Mouse (Mus musculus) heart, postnatal 25 days (tissue): ENCODE measurements around the gene Ube2s. TPM values are rescaled to one million over a fixed set of nuclear protein-coding genes. Genes with fewer than 3 reads are reported as not detected.

Experiments used
- DNase-seq: peaks from one replicate; pipeline ENCODE4 v3.0.0; 2022; ENCODE audit warnings: low spot score
- intact Hi-C: fragments of 180-260 bp; cut with DNase I; formaldehyde crosslinking; loops from one replicate; pipeline ENCODE4 v1.15.1; 2025
- total RNA-seq, 2 experiments: library from RNA; stranded (reverse); gene quantifications; 2 replicates each; pipeline ENCODE4 v1.2.3; 2021

Gene Ube2s
- total RNA-seq, 2 experiments from 2014 or later: 84.6 to 93.3 TPM

DNA sequence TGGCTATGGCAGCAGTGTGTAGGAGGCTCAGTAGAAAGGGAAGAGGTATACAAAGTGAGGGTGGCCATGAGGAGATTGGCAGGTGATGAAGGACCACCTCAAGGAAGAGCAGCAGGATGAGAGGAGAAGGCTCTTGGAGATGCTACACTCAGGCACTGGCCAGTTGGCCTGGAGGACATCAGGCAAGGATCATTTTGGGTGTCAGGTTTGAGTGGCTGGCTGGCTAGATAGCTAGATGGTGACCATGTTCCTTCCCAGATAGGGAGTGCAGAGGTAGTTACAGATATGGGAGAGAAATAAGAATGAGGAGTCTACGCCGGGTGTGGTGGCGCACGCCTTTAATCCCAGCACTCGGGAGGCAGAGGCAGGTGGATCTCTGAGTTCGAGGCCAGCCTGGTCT is 67.5 kb downstream of the Ube2s start:
- intact Hi-C loops: loop anchor here (5.0 kb wide), 2 partner anchors 58 to 122 kb away; partner anchors contain the start of gene Hspbp1
- DNase-seq: no peak

Other genes starting within 250 kb of the Ube2s start
- gene Ptprh, start 208.5 kb downstream of the Ube2s start, total RNA-seq: not detected
- gene Tmem86b, start 181.2 kb downstream of the Ube2s start, total RNA-seq: 1 to 10 TPM; 4.9 to 6.4 TPM
- 10 to 100 TPM; 74.9 to 76.3 TPM for gene Ppp6r1, start 153.6 kb downstream of the Ube2s start, total RNA-seq
- 10 to 100 TPM; 32.1 to 33.3 TPM for gene Hspbp1, start 127.5 kb downstream of the Ube2s start, total RNA-seq
- 1 to 10 TPM; 1.1 to 1.3 TPM for gene Brsk1, start 122.0 kb downstream of the Ube2s start, total RNA-seq
- under 1 TPM; 0.22 to 0.23 TPM for gene Tmem150b, start 87.3 kb downstream of the Ube2s start, total RNA-seq
- gene Kmt5c, start 72.5 kb downstream of the Ube2s start, total RNA-seq: 10 to 100 TPM; 16.4 to 20.7 TPM
- gene Cox6b2, start 59.5 kb downstream of the Ube2s start, total RNA-seq: 1 to 10 TPM; 1.5 to 1.7 TPM
- gene Fam71e2, start 41.3 kb downstream of the Ube2s start, total RNA-seq: not detected
- gene Il11, start 29.7 kb downstream of the Ube2s start, total RNA-seq: under 1 TPM in 1 of 2 experiments, not detected in 1; 0.26 TPM
- not detected for gene Tmem190, start 29.7 kb downstream of the Ube2s start, total RNA-seq
- gene Tmem238, start 22.9 kb downstream of the Ube2s start, total RNA-seq: 1 to 10 TPM; 3.5 to 4.3 TPM
- gene Rpl28, start 19.7 kb downstream of the Ube2s start, total RNA-seq: 100 to 1,000 TPM; 489 to 533 TPM
- gene Shisa7, start 32.1 kb upstream of the Ube2s start, total RNA-seq: under 1 TPM in 1 of 2 experiments, not detected in 1; 0.08 TPM
- gene Isoc2b, start 57.7 kb upstream of the Ube2s start, total RNA-seq: 1 to 10 TPM; 3.5 to 5.3 TPM
- gene Isoc2a, start 64.6 kb upstream of the Ube2s start, total RNA-seq: 10 to 100 TPM; 40.5 to 44.4 TPM
- not detected for gene Gm36210, start 93.9 kb upstream of the Ube2s start, total RNA-seq
- 1 to 10 TPM; 7.9 to 8.1 TPM for gene Zfp628, start 102.6 kb upstream of the Ube2s start, total RNA-seq
- 1 to 10 TPM; 3.8 to 5.4 TPM for gene Nat14, start 109.4 kb upstream of the Ube2s start, total RNA-seq
- gene Ssc5d, start 113.2 kb upstream of the Ube2s start, total RNA-seq: 1 to 10 TPM; 3.8 to 4.3 TPM
- gene Sbk2, start 151.8 kb upstream of the Ube2s start, total RNA-seq: 10 to 100 TPM; 22.4 to 28.7 TPM
- gene Sbk3, start 158.6 kb upstream of the Ube2s start, total RNA-seq: 10 to 100 TPM; 46.1 to 48.7 TPM
- gene Zfp579, start 183.6 kb upstream of the Ube2s start, total RNA-seq: 10 to 100 TPM; 14.9 to 18.0 TPM
- gene Zfp524, start 201.8 kb upstream of the Ube2s start, total RNA-seq: 1 to 10 TPM; 8.7 to 9.0 TPM
- gene Fiz1, start 202.1 kb upstream of the Ube2s start, total RNA-seq: 10 to 100 TPM; 13.6 to 24.2 TPM
- gene Gm44973, start 202.9 kb upstream of the Ube2s start, total RNA-seq: not detected
- 10 to 100 TPM; 12.8 to 15.4 TPM for gene Zfp865, start 207.8 kb upstream of the Ube2s start, total RNA-seq
- under 1 TPM; 0.28 to 0.31 TPM for gene Ccdc106, start 208.0 kb upstream of the Ube2s start, total RNA-seq
- gene 4632433K11Rik, start 221.5 kb upstream of the Ube2s start, total RNA-seq: not detected
- 1 to 10 TPM; 5.3 to 6.1 TPM for gene Zfp784, start 225.9 kb upstream of the Ube2s start, total RNA-seq
- 1 to 10 TPM; 5.6 to 5.8 TPM for gene Zfp580, start 238.9 kb upstream of the Ube2s start, total RNA-seq
- 10 to 100 TPM; 66.9 to 71.1 TPM for gene U2af2, start 249.6 kb upstream of the Ube2s start, total RNA-seq